In the genomic region with DNA sequence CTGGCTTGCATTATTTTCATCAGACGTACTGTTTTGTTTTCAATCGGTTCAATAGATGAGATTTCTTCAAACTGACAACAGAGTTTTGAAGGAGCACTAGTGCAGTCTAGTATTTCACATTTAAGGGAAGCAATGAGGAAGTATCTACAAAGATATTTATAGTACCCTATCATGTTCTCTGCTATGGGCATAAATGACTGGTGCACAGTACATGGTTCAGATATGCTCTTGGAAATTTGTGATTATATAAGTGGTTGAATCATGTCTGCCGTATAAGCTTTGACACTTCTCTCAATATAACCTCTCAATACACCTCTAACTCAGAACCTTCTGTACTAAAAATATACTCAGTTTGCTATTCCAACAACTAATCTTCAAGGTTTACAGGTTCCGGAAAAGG, we compare ENCODE assay signal across 27 mouse cellular contexts.
"Had no signal": no experiment of that assay in that cellular context is flagged by ENCODE, and none has a peak within 500 bp of the region (broad histone marks: within the 10 kb centered on the region; RNA-seq: fewer than 3 reads in every experiment).

No protein-coding gene starts in this region.

- H3K9me3 ChIP-seq: heart, embryonic 12.5 days; hindbrain, embryonic 10.5 days; hindbrain, embryonic 12.5 days; intestine, embryonic 15.5 days; limb, embryonic 10.5 days; limb, embryonic 12.5 days; liver, embryonic 13.5 days; liver, embryonic 15.5 days had no signal

- H3K4me1 ChIP-seq: heart, embryonic 12.5 days; hindbrain, embryonic 10.5 days; hindbrain, embryonic 12.5 days; intestine, embryonic 15.5 days; limb, embryonic 10.5 days; limb, embryonic 12.5 days; liver, embryonic 13.5 days; liver, embryonic 15.5 days had no signal

- H3K9ac ChIP-seq: heart, embryonic 12.5 days; hindbrain, embryonic 12.5 days; hindbrain, embryonic 14.5 days; intestine, embryonic 15.5 days; limb, embryonic 12.5 days; liver, embryonic 13.5 days; liver, embryonic 15.5 days had no signal

- ATAC-seq: hindbrain, embryonic 16.5 days; inflammation-experienced regulatory T-cells, adult 6 months; intestine, embryonic 15.5 days; intestine, postnatal 0 days had no signal

- H3K36me3 ChIP-seq: heart, embryonic 12.5 days; hindbrain, embryonic 10.5 days; hindbrain, embryonic 12.5 days; intestine, embryonic 15.5 days; limb, embryonic 10.5 days; limb, embryonic 12.5 days; liver, embryonic 13.5 days; liver, embryonic 15.5 days had no signal

- H3K27me3 ChIP-seq: heart, embryonic 12.5 days; hindbrain, embryonic 12.5 days; intestine, embryonic 15.5 days; limb, embryonic 12.5 days; liver, embryonic 13.5 days; liver, embryonic 15.5 days had no signal

- H3K4me3 ChIP-seq: gastrocnemius, adult 2 months; heart, embryonic 12.5 days; hindbrain, embryonic 10.5 days; hindbrain, embryonic 12.5 days; intestine, embryonic 15.5 days; layer of hippocampus, adult 2 months; left cerebral cortex, adult 2 months; limb, embryonic 10.5 days; limb, embryonic 12.5 days; liver, embryonic 13.5 days; liver, embryonic 15.5 days had no signal

- DNase-seq: gastrocnemius, adult 2 months; gastrocnemius, postnatal 10 days; gastrocnemius, postnatal 25 days; heart, adult 18-20 months; heart, postnatal 14 days; heart, postnatal 4 days; kidney, adult 18-20 months; kidney, adult 8-10 months; kidney, postnatal 10 days; kidney, postnatal 25 days; kidney, postnatal 4 days; liver; liver, embryonic 13.5 days had no signal

- H3K4me2 ChIP-seq: heart, embryonic 12.5 days; hindbrain, embryonic 12.5 days; hindbrain, embryonic 14.5 days; intestine, embryonic 15.5 days; limb, embryonic 12.5 days; liver, embryonic 11.5 days; liver, embryonic 13.5 days; liver, embryonic 15.5 days had no signal

- H3K27ac ChIP-seq: gastrocnemius, adult 2 months; hindbrain, embryonic 10.5 days; hindbrain, embryonic 12.5 days; hindbrain, embryonic 14.5 days; intestine, embryonic 15.5 days; layer of hippocampus, adult 2 months; left cerebral cortex, adult 2 months; limb, embryonic 10.5 days; limb, embryonic 12.5 days; liver, embryonic 13.5 days; liver, embryonic 15.5 days had no signal
